Mouse (Mus musculus) hindbrain, embryonic 11.5 days (tissue): ENCODE results near the gene Ndufaf2. TPM values are rescaled to one million over a fixed set of nuclear protein-coding genes. Genes with fewer than 3 reads are reported as not detected.

Source experiments
- ATAC-seq: fragments of 200-750 bp; cut with Nextera tagmentation; 2 replicates; pipeline ENCODE4 v1.8.0; 2017; ENCODE audit warnings: mild to moderate bottlenecking, moderate TSS enrichment, moderate library complexity; ENCODE audit not compliant: low FRiP score
- DNase-seq: peaks from one replicate; pipeline ENCODE4 v3.0.0-alpha.2; 2015; ENCODE audit warnings: low spot score
- H3K27ac ChIP-seq: fragments of 300-500 bp; sonication (generic); 2 replicates; pipeline ENCODE4 v1.5.1; 2014; ENCODE audit warnings: mild to moderate bottlenecking, low read depth, low read length
- H3K27me3 ChIP-seq: fragments of 300-500 bp; sonication (generic); 2 replicates; pipeline ENCODE4 v1.6.1; 2014; ENCODE audit warnings: mild to moderate bottlenecking, low read length, moderate library complexity, mixed read lengths; ENCODE audit not compliant: control insufficient read depth, insufficient read depth
- H3K36me3 ChIP-seq: fragments of 300-500 bp; sonication (generic); 2 replicates; pipeline ENCODE4 v1.6.1; 2014; ENCODE audit warnings: mild to moderate bottlenecking, low read length, moderate library complexity, mixed read lengths; ENCODE audit not compliant: control insufficient read depth, insufficient read depth
- H3K4me1 ChIP-seq: fragments of 300-500 bp; sonication (generic); replicated peaks from 2 replicates; pipeline ENCODE4 v1.6.1; 2014; ENCODE audit warnings: low read length, mixed read lengths; ENCODE audit not compliant: control insufficient read depth, insufficient read depth
- H3K4me2 ChIP-seq: fragments of 300-500 bp; sonication (generic); replicated peaks from 2 replicates; pipeline ENCODE4 v1.6.1; 2014; ENCODE audit warnings: mild to moderate bottlenecking, low read depth, low read length
- H3K4me3 ChIP-seq: fragments of 300-500 bp; sonication (generic); 2 replicates; pipeline ENCODE4 v1.5.1; 2014; ENCODE audit warnings: low read depth, low read length
- H3K9ac ChIP-seq: fragments of 300-500 bp; sonication (generic); 2 replicates; pipeline ENCODE4 v1.6.1; 2014; ENCODE audit warnings: low read depth, low read length
- H3K9me3 ChIP-seq: fragments of 300-500 bp; sonication (generic); 2 replicates; pipeline ENCODE4 v1.6.1; 2016; ENCODE audit warnings: low read length; ENCODE audit not compliant: control insufficient read depth
- WGBS: fragments of 180-500 bp; shearing (Covaris S2); extraction: QIAGEN DNeasy Blood & Tissue Kit; methylation state at CpG from one replicate; pipeline ENCODE4 v1.1.7; 2014; 5-methylcytosine and 5-hydroxymethylcytosine counted together
- polyA plus RNA-seq: library from polyadenylated mRNA; unstranded; fragments of >200 nt; fragmentation: Nextera tagmentation; extraction: Ambion mirVana; gene quantifications from 2 replicates; pipeline ENCODE4 v1.2.1, GENCODE M21; 2014

Gene Ndufaf2
- polyA plus RNA-seq, 1 experiment from 2014 or later: 84.7 TPM

- 2% methylated on average over 38 of the region's 42 CpGs for WGBS
- Histone ChIP-seq H3K4me2 (peak overlapping the region; percentile 57), H3K27ac (no peak overlapping the region), H3K27me3 (no peaks in the 10 kb centered on the region), H3K4me1 (peaks cover 3% of the 10 kb centered on the region; the same call in 1 of the 2 replicates), H3K9me3 (no peaks in the 10 kb centered on the region), H3K4me3 (peak overlapping the region; percentile 92), H3K9ac (peak overlapping the region; percentile 60), H3K36me3 (no peaks in the 10 kb centered on the region)
- no peak for DNase-seq
- ATAC-seq: no peak
These were observed 525 bp downstream of the Ndufaf2 start for GRCm38 (mm10) chr13:108157732-108158464.

- Histone ChIP-seq H3K27ac (no peak overlapping the region), H3K36me3 (no peaks in the 10 kb centered on the region), H3K4me3 (no peak overlapping the region), H3K9ac (no peak overlapping the region), H3K9me3 (no peaks in the 10 kb centered on the region), H3K4me1 (peaks cover 3% of the 10 kb centered on the region; the same call in 1 of the 2 replicates), H3K27me3 (no peaks in the 10 kb centered on the region), H3K4me2 (no peak overlapping the region)
- WGBS: 87% methylated on average over 2 of the region's 2 CpGs
- no peak for ATAC-seq
- DNase-seq: no peak
These were observed 1.3 kb downstream of the Ndufaf2 start for GRCm38 (mm10) chr13:108157156-108157555.

- peak; percentile 79 for DNase-seq
- Histone ChIP-seq H3K27ac (no peak overlapping the region), H3K4me2 (no peak overlapping the region), H3K27me3 (no peaks in the 10 kb centered on the region), H3K36me3 (no peaks in the 10 kb centered on the region), H3K9ac (no peak overlapping the region), H3K4me3 (no peak overlapping the region), H3K4me1 (no peaks in the 10 kb centered on the region; the same call in 1 of the 2 replicates), H3K9me3 (no peaks in the 10 kb centered on the region)
- WGBS: 68% methylated on average over 8 of the region's 8 CpGs
- ATAC-seq: peak; percentile 17; the same call in 1 of the 2 replicates
These were observed 5.6 kb downstream of the Ndufaf2 start for GRCm38 (mm10) chr13:108152650-108153372.

GRCm38 (mm10) chr13:108151782-108152181 lies 6.6 kb downstream of the Ndufaf2 start:
- ATAC-seq (no peak), DNase-seq (peak; percentile 48)
- no peaks in the 10 kb centered on the region for H3K36me3 ChIP-seq
- H3K9ac ChIP-seq: no peak overlapping the region
- no peak overlapping the region for H3K27ac ChIP-seq
- H3K9me3 ChIP-seq: no peaks in the 10 kb centered on the region
- no peaks in the 10 kb centered on the region for H3K27me3 ChIP-seq
- no peak overlapping the region for H3K4me3 ChIP-seq
- H3K4me1 ChIP-seq: no peaks in the 10 kb centered on the region
- no peak overlapping the region for H3K4me2 ChIP-seq

- Histone ChIP-seq H3K4me1 (no peaks in the 10 kb centered on the region), H3K27me3 (no peaks in the 10 kb centered on the region), H3K27ac (no peak overlapping the region), H3K4me3 (no peak overlapping the region), H3K9ac (no peak overlapping the region), H3K9me3 (no peaks in the 10 kb centered on the region), H3K4me2 (no peak overlapping the region), H3K36me3 (no peaks in the 10 kb centered on the region)
- DNase-seq (no peak), ATAC-seq (no peak)
- 92% methylated on average over 8 of the region's 8 CpGs for WGBS
These were observed 14.3 kb downstream of the Ndufaf2 start for GRCm38 (mm10) chr13:108144086-108144485.

GRCm38 (mm10) chr13:108138403-108138977 lies 19.9 kb downstream of the Ndufaf2 start:
- ATAC-seq (no peak), DNase-seq (no peak)
- 87% methylated on average over 5 of the region's 5 CpGs for WGBS
- Histone ChIP-seq H3K4me1 (no peaks in the 10 kb centered on the region), H3K9me3 (no peaks in the 10 kb centered on the region), H3K9ac (no peak overlapping the region), H3K27me3 (no peaks in the 10 kb centered on the region), H3K4me2 (no peak overlapping the region), H3K27ac (no peak overlapping the region), H3K4me3 (no peak overlapping the region), H3K36me3 (0 out of 2 replicates have a peak, but pooled peaks cover 2% of the 10 kb centered on the region)

- ATAC-seq (no peak), DNase-seq (no peak)
- 0 out of 2 replicates have a peak, but pooled peaks cover 2% of the 10 kb centered on the region for H3K36me3 ChIP-seq
- no peaks in the 10 kb centered on the region for H3K9me3 ChIP-seq
- no peak overlapping the region for H3K9ac ChIP-seq
- H3K27me3 ChIP-seq: no peaks in the 10 kb centered on the region
- H3K4me2 ChIP-seq: no peak overlapping the region
- 90% methylated on average over 6 of the region's 6 CpGs for WGBS
- no peaks in the 10 kb centered on the region for H3K4me1 ChIP-seq
- H3K27ac ChIP-seq: no peak overlapping the region
- H3K4me3 ChIP-seq: no peak overlapping the region
These were observed 22.8 kb downstream of the Ndufaf2 start for GRCm38 (mm10) chr13:108135617-108136016.

GRCm38 (mm10) chr13:108132031-108132819 lies 26.2 kb downstream of the Ndufaf2 start:
- DNase-seq (no peak), ATAC-seq (no peak)
- H3K9ac ChIP-seq: no peak overlapping the region
- no peaks in the 10 kb centered on the region for H3K4me1 ChIP-seq
- no peak overlapping the region for H3K4me2 ChIP-seq
- H3K36me3 ChIP-seq: 0 out of 2 replicates have a peak, but pooled peaks cover 2% of the 10 kb centered on the region
- 79% methylated on average over 6 of the region's 6 CpGs for WGBS
- H3K27me3 ChIP-seq: no peaks in the 10 kb centered on the region
- no peak overlapping the region for H3K27ac ChIP-seq
- H3K9me3 ChIP-seq: no peaks in the 10 kb centered on the region
- H3K4me3 ChIP-seq: no peak overlapping the region
